Mouse (Mus musculus) liver, embryonic 18 days (tissue): ENCODE data around the gene Hspb3. TPM values are rescaled to one million over a fixed set of nuclear protein-coding genes. Genes with fewer than 3 reads are reported as not detected.

Experiments used
- polyA plus RNA-seq: library from polyadenylated mRNA; depleted of rRNA; stranded (reverse); fragments of >200 nt; gene quantifications from 2 replicates; pipeline ENCODE4 v1.2.3, GENCODE M21; 2012; rRNA removed

The Hspb3 gene
- 0.04 TPM in 1 of 2 replicates, not detected in the other for polyA plus RNA-seq

DNA sequence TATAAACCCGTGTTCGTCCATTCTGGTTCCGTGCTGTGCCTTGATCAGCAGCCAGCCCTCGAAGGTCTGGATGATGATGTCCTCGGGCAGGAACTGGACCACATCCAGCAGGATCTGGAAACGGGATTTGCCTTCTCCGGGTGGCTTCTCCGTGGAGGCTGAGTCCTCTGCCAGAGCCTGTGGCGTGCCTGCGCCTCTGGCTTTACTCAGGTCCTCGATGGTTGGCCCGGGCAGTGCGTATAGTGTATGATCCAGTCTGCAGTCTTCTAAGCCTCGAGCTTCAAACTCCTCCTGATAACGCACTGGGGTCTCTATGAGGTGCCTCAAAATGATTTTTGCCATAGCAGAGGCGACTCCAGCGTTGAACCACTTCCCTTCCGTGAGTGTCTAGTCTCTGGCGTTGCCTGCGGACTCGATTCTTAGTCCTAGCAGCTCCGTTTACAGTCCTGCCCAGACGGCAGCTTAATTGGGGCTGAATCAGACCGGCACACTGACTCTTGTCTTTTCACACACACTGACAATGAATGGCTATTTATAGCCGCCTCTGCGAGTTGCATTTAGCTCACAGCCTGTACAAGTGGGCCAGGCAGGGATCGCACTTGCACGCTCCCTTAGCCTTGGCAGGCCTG lies at the start of gene Hspb3:
Gene Hspb3, minus strand, starts transcription at position 526 of the 629 bp plus-strand sequence.

DNA sequence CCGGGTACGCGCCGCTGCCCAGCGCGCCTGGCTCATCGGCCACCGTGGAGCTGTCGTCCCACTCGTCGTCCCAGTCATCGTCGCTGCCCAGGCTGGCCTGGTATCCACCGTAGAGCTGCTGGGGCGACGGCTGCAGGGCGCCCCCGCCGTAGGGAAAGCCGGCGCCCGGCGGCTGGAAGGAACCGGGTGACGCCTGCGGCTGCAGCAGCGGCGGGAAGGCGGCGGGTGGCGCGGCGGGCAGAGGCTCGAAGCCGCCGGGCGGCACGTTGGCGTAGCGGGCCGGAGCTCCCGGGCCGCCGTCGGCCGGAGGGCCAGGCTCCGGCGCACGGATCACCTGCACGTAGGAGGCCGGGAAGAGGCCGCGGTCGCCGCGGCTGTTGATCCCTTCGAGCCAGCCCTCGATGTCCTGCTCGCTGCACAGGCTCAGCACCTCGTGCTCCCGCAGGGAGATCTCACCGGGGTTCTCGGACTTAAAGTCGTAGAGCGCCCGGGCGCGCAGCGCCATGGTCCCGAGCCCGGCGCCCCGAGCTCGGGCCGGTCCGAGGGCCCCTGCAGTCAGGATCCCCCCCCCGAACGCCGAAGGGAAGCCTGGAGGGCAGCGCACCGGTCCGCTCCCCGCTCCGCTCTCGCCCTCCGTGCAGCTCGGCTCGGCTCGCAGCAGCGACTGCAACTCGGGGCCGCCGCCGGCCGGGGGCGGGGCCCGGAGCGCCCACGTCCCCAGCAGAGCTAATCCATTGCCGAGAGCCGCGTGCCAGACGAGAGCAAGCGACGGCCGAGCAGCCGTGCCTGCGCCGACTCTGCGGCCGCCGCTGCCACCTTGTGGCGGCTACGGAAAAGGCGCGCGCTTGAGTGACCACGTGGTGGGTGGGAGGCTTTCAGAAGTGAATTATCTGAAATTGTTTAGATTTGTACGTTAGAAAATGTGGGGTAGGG lies 45.3 kb downstream of the Hspb3 start, which contains the start of gene Snx18:
Gene Snx18, minus strand, starts transcription at position 674 of the 933 bp plus-strand sequence.

Other genes starting within 250 kb of the Hspb3 start
- 5.7 and 6.5 TPM in 2 replicates for gene Snx18, start 45.1 kb downstream of the Hspb3 start, polyA plus RNA-seq
- gene Arl15, start 130.8 kb upstream of the Hspb3 start, polyA plus RNA-seq: 1.7 and 2.0 TPM in 2 replicates